Mouse (Mus musculus) common myeloid progenitor, adult 5-6 weeks (primary cell): Measurements from ENCODE around the gene Pard3b. TPM values are rescaled to one million over a fixed set of nuclear protein-coding genes. Genes with fewer than 3 reads are reported as not detected.
"Not testable (repeated sequence)": the region's sequence is repeated elsewhere in the genome, so short reads cannot be mapped to it uniquely, and the experiment has no call there.

Source experiments
- ATAC-seq: replicated peaks from 2 replicates; pipeline ENCODE4 v1.8.0; 2016; ENCODE audit warnings: low read depth, mild to moderate bottlenecking, moderate TSS enrichment, inconsistent platforms; ENCODE audit not compliant: poor library complexity, severe bottlenecking
- total RNA-seq: library from RNA; stranded (forward); fragments of 200-1000, 187-1606 nt; gene quantifications from 2 replicates; pipeline ENCODE4 v1.2.3, GENCODE M21; 2017

Gene Pard3b
- total RNA-seq, 1 experiment from 2014 or later = 7.4 TPM

DNA sequence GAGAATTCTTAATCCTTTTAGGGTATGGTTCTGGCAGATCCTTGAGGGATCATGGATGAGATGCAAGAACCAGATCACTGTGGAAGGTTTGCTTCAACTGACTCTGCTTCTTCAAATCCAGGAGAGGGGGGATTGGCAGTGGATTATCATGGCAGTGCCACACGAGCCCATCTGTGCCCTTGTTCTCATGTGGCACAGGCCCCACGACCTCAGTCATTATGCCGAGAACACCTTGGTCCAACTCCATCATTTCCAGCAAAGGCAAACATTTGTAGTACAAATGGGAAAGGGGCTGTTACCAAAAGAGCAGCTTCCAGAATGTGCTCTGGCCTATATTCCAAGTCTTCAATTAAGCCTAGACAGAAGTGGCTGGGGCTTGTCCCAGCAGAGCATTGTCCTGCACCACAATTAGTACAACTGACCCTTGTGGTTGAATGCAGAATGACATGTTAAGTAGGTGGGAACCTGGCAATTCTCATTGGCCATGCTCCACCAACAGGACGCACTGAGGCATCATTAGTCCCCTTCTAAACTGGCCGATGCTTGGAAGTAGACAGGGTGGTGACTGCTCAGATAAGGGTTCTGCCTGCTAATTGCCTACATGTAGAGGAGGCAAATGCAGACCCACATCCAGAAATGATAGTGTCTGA lies 959.3 kb downstream of the Pard3b start:
- no peak for ATAC-seq

DNA sequence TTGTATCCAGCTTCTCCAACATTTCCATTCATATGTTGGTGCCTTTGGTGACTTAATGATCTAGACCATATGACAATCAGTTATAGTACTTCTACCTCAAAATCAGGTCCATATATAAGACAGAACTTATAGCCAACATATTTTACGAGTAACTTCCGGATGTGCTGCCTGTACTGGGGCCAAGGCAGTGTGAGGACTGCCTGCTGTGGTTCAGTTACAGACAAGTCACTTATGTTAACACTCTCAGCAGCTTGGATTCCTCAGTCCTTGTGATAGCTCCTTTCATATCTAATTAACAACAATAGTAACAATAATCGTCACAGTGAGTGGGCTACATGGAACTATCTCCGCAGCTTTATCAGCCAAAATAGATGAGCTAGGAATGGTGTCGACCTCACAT lies 959.9 kb downstream of the Pard3b start:
- ATAC-seq = no peak

DNA sequence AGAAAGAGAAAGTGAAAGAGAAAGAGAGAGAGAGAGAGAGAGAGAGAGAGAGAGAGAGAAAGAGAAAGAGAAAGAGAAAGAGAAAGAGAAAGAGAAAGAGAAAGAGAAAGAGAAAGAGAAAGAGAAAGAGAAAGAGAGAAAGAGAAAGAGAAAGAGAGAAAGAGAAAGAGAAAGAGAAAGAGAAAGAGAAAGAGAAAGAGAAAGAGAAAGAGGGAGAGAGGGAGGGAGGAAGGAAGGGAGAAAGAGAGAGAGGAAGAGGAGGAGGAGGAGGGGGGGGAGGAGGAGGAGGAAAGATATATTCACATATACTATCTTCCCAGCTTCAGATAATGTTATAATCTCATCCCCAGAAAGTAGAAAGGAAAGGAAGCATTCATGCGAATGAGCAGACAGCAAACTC lies 966.0 kb downstream of the Pard3b start:
- ATAC-seq = not testable (repeated sequence)

DNA sequence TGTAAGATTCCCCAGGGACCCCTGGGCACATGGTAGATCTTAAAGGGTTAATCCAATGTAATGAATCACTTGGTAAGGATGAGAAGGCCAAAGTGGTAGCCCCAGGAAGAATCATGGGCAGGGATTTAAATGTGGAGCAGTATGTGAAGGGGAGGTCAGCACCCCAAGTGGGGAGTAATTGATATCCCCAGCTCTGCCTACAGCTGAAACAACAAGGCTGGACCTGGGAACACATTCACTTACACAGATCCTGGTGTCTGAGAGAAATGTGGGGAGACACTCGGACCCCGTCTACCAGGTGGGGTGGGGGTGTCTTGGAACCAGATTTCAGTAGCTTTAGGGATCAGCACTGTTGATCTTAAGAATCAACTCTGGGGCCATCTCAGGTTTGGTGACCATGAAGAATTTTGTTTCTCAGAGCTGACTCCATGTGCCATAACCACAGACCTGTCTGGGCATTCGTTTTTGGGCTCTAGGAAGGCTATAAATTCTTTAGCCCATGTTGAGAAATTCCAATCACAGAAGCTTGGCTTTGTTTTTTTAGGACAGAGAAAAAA lies 979.6 kb downstream of the Pard3b start:
- no peak for ATAC-seq

DNA sequence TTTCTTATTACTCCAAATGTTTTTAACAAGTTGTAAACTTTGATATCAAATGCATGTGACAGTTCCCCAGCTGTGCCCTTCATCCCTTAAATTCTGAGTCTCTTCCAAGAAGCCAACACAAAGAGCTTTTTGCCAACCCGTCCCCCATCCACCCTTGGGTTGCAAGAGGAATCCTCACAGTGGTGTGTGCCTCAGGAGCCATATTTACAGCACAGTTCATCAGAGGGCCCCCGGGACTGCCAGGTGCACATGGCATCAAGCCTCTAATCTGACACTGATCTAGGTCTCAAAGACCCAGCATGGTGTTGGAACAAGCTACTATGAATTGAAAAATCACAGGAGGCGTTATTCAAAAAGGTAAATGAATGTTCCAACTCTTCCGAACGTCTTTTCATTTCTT lies 980.8 kb downstream of the Pard3b start:
- no peak for ATAC-seq

DNA sequence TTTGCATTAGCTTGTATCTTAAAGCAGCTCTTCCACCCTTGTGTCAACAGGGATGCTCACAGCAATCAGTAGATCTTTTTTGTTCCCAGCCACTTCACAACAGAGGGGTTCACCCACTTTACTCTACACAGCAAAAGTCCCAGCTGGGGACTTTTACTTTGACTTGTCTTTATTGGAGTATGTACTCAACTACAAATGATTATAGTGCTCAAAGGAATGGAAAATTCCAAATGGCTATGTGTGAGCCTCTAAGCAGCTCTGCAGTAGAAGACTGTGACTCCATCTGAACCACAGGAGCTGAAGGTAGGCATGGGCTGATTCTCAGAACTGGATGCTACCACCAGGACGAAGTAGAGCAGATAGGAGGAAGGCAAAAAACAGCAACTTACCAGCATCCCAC lies 983.8 kb downstream of the Pard3b start:
- ATAC-seq = no peak

DNA sequence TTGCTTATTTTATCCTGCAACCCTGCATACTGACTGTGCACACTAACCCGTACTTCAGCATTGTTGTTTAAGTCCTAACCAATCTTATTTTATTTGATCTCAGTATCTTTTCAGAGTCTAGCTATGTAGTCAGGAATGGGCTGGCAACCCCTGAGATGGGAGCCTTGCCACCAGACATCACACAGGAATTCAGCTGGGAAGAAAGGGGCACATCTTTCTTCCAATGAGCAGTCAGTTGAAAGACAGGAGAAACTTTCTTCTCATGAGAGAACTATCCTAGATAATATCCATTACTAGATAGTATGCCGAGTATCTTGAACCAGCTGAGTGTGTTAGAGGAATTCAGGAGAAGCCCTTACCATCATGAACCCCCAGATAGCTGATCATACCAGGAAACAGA lies 985.5 kb downstream of the Pard3b start:
- ATAC-seq = no peak

DNA sequence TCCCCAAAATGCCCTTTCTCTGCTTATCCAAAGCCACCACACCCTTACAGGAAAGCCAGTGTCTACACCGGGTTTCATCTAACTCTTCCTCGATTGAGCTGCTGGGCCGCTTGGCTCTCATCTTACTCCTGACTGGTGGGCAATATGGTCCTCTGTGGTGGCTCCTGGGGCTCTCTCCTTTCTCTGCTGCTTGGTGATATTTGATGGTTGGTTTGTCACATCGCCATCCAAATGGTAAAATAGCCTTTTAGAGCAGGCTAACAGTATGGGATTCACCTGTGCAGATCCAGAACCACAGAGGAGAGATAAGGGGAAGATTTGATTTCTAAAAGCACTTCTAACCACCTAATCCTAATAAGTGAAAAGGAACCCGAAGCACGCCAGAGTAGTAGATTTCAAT lies 986.2 kb downstream of the Pard3b start:
- ATAC-seq = no peak

DNA sequence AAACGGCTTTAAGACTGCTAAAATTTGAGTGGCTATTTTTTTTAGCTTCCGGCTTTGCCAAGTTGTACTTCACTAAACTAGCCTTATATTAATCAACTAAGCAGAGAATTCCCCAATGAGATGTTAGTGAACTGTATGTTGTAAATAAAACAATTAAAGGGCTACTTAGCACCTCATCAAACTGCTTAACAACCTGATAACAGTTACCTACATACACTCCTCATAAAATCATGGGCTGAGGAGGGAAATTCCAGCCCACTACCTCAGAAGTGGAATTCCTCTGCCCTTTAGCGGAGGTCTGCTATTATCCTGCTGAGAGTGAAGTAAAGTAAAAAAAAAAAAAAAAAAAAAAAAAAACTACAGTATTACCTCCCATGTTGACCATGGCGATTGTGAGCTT lies 986.7 kb downstream of the Pard3b start:
- no peak for ATAC-seq

DNA sequence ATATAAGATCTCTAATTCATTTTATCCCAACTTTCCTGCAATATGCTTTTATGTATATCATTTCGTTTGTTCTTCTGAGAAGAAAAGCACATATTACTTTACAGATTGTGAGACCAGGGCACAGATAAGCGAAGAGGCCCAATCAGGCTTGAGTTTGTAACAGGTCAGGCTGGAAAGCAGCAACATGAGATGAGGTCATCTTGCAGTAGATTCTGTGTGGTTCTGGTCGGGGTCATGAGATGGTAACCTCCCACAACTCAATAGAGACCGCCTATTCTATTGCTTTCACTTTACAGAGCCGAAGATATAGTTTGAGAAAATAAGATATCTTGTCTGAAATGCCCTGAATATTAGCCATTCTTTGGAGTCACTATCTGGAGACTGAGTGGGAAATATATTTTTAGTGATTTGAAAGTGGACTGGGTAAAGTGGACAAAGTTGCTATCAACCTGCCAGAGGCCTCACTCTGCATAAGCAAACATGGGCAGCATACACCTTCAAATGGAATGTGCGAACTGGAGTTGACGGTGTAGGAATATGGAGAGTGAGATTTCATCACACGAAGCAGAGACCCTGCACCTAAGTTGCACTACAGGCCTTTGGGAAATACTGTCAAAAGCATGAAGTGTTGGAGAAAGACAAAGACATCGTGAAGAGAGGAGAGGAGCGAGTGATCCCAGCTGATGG lies 987.3 kb downstream of the Pard3b start:
- no peak for ATAC-seq

DNA sequence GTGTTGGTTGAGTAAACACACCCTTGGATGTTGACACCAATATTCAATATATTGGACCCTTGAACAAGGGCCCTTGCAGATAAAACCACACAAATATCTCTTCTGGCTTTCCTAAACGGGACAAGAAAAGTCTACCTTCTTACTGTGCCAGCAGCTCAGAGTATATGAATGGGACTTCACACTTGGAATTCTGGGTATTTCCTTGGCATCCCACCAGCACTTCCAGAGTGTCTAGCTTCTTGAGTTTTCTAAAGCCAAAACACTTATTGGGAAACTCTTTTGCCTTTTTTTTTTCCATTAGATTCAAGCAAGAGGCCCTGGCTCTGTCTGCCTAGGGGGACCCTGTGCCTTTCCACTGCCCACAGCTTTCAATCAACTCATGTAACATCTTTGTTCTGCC lies 991.3 kb downstream of the Pard3b start:
- no peak for ATAC-seq

DNA sequence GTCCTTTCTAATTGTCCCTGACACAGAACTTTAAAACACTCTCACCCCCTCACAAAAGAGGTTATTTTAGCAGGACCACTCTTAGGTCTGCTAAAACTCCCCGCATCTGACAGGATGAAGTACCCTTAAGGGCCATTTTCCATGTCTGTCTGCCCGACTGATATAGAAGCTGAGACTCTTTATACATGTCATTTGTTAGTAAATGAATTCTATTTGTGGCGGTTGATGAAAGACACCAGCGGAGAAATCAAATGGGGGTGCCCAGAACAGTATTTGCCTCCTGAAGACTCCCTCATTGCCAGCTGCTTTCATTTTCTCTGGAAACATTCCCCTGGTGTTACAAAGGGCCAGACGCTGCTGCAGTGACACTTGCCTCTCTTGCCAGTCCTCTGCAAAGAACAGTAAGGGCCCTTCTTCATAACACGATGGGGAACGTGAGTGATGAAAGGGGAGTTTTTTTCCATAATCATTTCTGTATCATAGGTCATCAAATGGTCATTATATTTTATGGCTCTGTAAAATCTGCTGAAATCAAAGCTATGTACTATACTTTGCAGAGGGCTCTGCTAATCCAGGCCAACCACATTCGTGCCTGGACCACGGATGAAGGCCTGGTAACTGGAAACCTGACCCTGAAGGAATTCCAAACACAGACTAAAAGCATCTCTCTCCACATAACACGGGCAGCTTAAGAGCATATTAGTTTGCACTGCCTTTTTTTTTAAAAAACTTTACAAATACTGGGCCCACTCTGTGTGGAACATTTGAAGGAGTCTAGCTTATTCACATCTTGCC lies 993.1 kb downstream of the Pard3b start:
- no peak for ATAC-seq

DNA sequence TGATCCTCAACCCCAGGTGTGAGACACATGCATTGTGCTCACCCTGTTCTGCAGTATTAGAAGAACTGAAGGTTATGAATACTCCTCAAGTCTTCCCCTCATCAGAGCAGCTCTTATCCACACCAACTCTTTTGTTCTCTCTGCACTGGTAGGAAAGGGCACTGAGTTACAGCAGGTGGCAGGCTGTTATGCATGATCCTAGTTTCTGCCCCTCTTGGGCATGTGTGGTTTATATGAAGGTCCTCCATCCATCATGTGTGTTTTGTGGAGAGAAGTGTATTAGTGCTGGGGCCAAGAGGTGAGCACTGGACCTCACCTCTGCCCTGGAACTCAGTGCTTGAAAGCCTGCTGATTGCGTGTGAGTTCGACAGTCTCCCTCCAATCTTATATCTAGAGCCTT lies 994.3 kb downstream of the Pard3b start:
- ATAC-seq = no peak

DNA sequence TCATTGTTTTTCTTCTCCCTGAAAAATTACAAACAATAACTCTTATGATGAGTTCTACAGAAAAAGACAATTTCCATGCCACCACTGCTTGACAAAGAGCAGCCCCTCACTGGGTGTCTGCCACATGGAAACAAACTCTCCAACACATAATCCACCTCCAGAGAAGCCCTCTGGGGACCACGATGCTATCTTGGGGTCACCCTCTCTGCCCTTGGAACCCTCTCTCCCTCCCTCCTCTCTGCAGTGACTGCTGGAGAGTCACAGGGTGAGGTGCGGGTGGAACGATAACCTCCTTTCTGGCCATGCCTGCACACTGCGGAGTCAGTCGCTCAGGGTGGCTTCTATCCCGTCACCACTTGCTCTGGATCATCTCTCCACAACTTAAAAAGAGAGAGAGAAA lies 996.6 kb downstream of the Pard3b start:
- no peak for ATAC-seq

DNA sequence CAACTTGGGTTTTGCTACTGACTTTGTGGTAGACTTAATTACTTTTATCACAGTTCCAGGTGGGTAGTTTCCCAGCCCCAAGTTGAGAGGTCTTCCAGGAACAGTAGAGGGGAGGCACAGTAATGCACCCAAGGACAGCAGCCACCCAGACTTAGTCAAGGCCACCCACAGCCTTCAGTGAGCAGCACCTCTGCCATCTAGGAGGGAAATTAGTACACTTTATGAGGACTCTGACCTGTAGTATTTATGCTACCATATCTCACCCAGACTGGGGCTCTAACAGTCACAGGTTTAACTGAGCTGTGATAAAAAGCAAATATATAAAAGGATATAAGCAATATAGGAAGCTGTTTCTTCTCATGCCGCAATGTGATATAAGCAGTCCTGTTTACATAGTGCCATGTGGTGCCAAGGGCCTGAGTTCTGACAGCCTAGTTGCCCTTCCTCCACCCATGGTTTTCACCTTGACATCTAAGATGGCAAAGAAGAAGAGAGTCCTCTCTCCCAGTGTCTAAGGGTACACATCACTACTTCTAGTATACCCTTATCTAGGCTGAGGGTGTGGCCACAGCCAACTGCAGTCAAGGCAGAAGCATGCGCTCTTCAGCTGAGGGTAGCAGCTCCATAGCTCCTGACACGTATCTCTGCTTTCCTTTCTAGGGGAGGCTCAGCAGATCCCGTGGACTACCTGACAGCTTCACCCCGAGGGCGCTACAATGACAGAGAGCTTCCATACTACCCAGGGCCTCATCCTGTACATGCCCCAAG lies 998.5 kb downstream of the Pard3b start:
- no peak for ATAC-seq

DNA sequence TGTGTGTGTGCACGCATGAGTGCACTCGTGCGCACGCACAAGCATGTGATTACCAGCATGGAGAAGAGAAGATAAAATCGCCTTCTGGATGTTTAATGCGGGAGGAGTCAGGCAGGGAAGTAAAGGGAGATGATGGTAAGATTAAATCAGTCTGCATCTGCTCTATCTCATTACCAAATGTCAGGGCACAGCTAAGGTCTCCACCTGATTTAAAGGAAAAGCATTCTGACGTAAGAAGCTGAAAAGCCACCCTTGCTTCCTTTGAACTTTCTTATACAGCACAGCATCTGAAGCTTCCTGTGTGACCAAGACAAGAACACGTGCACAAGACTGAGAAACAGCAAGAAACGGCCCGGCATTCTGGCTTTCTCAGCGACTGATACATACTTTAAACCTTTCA lies 1000.4 kb downstream of the Pard3b start:
- ATAC-seq = no peak

DNA sequence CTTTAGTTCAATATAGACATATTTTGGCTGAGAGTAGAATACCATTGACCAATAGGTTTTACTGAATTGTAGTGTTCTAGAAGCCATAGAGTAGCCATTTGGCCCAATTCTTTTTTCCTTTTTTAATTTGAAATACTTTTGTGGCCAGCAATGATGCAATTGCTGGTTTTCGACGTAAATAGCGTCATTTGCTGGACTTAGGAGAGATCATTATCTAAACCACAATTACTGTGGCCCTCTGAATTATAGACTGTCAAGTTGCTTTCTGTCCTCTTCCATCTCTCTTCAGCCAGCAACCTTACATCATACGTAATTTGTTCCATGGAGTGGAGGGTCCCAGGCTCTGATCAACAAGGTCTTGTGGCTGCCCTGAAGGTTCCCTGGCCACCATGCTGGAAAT lies 1000.8 kb downstream of the Pard3b start:
- peak; percentile 32; the same call in 1 of the 2 replicates for ATAC-seq

DNA sequence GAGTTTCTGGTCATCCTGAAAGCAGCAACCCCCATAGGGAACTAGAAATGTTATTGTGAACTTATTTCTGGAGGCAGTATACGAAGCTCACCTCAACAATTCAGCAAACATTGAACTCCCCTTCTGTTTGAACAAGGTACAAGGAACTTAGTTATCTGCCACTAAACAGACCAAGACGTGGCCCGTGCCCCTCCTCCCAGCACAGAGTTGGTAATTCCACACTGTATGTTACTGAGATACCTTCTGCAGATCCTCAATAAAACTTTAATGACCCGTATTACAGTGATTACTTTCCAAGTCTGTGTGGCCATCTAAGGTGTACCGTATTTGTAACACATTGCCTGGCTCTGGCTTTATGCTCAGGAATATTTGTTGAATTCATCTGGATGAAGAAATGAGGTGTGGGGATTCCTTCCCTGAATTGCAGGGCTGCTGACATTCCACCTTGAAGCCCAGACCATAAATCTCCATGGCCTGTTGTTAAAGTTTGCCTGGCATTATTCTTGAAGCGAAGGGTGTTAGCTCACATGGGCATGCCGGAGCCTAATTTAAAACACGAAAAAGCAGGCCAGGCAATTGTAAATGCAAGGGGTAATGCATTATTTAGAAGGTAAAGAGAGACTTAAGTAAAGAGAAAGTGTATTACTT lies 1006.1 kb downstream of the Pard3b start:
- ATAC-seq = no peak

DNA sequence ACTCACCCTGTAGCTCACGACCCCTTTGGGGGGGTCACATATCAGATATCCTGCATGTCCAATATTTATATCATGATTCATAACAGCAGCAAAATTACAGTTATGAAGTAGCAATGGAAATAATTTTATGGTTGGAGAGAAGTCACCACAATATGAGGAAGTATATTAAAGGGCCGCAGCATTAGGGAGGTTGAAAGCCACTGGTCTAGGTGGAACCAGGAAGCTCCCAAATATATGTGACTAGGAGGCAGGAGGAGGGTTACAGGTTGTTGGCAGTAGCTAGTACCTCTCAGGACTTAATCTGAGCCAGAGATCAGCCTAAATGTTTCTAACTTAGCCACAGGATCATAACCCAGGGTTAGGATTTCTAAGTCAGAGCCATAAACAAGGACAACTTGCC lies 1008.2 kb downstream of the Pard3b start:
- peak; percentile 62; the same call in 1 of the 2 replicates for ATAC-seq

DNA sequence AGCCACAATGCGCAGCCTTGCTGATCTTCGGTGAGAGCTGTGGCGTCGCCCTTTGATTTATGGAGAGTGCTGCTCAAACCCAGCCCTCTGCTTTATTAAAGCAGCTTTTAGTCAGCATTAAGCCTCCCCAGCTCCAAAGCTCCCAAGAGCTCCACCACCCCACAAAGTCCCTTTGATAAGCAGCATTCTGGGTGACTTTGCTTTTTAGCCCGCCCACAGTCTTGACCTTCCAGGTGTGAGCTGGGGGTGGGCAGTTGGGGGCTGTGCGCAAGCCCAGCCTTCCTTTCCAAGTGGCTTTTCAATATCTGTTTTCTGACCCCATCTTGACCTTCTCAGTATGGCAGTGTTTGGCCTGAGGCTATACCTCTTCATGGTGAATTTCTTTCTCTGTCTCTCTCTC lies 1009.5 kb downstream of the Pard3b start:
- no peak for ATAC-seq
